14 mouse cellular contexts compared by ENCODE assay signal in genomic region chr9:64792379-64793274, GRCm38 (mm10). TPM values are rescaled to one million over a fixed set of nuclear protein-coding genes. Genes with fewer than 3 reads are reported as not detected.
DNase-seq lines count a peak whose midpoint lies in the region; ATAC-seq and TF ChIP-seq lines count a peak whose summit lies in the region.
"Had no signal": no experiment of that assay in that cellular context is flagged by ENCODE, and none has a peak within 500 bp of the region (broad histone marks: within the 10 kb centered on the region; RNA-seq: fewer than 3 reads in every experiment).

No protein-coding gene starts in this region.

- H3K27me3 ChIP-seq in intestine, embryonic 15.5 days (replicated peaks) = no peaks in the 10 kb centered on the region
- no peaks in the 10 kb centered on the region for H3K27me3 ChIP-seq in intestine, postnatal 0 days (replicated peaks; ENCODE audit: control insufficient read depth, insufficient read depth, low read length)
- no peaks in the 10 kb centered on the region for H3K27me3 ChIP-seq in G1E (ENCODE audit: insufficient read depth, low read length)
- no peaks in the 10 kb centered on the region for H3K27me3 ChIP-seq in liver, embryonic 16.5 days (ENCODE audit: control insufficient read depth, insufficient read depth, low read depth, low read length)
- H3K27me3 ChIP-seq: forebrain, embryonic 13.5 days; hindbrain, embryonic 15.5 days; midbrain, embryonic 15.5 days had no signal

- H3K4me1 ChIP-seq in intestine, embryonic 15.5 days (replicated peaks) = no peaks in the 10 kb centered on the region
- no peaks in the 10 kb centered on the region for H3K4me1 ChIP-seq in intestine, postnatal 0 days (replicated peaks; ENCODE audit: control insufficient read depth, insufficient read depth, low read length)
- H3K4me1 ChIP-seq in G1E (ENCODE audit: insufficient read depth, low read depth, low read length) = peaks cover 73% of the 10 kb centered on the region
- H3K4me1 ChIP-seq in embryonic fibroblast, embryonic 13.5 days (ENCODE audit: control insufficient read depth, insufficient read depth, low read length) = peaks cover 11% of the 10 kb centered on the region
- peaks cover 71% of the 10 kb centered on the region for H3K4me1 ChIP-seq in liver, embryonic 16.5 days (ENCODE audit: control insufficient read depth, low read depth, low read length)
- H3K4me1 ChIP-seq: hindbrain, embryonic 15.5 days; midbrain, embryonic 15.5 days had no signal

- no peaks in the 10 kb centered on the region for H3K9me3 ChIP-seq in intestine, embryonic 15.5 days
- H3K9me3 ChIP-seq in intestine, postnatal 0 days (ENCODE audit: control insufficient read depth) = no peaks in the 10 kb centered on the region
- H3K9me3 ChIP-seq in G1E (replicated peaks) = no peaks in the 10 kb centered on the region
- H3K9me3 ChIP-seq in liver, embryonic 16.5 days (replicated peaks; ENCODE audit: control insufficient read depth, low read length) = no peaks in the 10 kb centered on the region
- H3K9me3 ChIP-seq: forebrain, embryonic 13.5 days; hindbrain, embryonic 15.5 days; midbrain, embryonic 15.5 days had no signal

- 59% methylated on average over 10 of the region's 10 CpGs for WGBS in intestine, embryonic 15.5 days
- WGBS in intestine, postnatal 0 days = 57% methylated on average over 10 of the region's 10 CpGs
- WGBS in liver, embryonic 16.5 days (ENCODE audit: insufficient replicate concordance) = 12% methylated on average over 10 of the region's 10 CpGs

- no peak overlapping the region for H3K4me2 ChIP-seq in intestine, embryonic 15.5 days (replicated peaks)
- no peak overlapping the region for H3K4me2 ChIP-seq in intestine, postnatal 0 days (replicated peaks; ENCODE audit: low read depth)
- peak overlapping the region; percentile 60 for H3K4me2 ChIP-seq in liver, embryonic 16.5 days (ENCODE audit: low read depth, low read length)
- H3K4me2 ChIP-seq: forebrain, embryonic 13.5 days; hindbrain, embryonic 15.5 days; midbrain, embryonic 15.5 days had no signal

- DNase-seq in G1E (ENCODE audit: low spot score) = peak; percentile 42
- no peak for DNase-seq in kidney, postnatal 25 days
- no peak for DNase-seq in cerebellum, adult 9-11 months
- DNase-seq in Muller cell, postnatal 12 days (ENCODE audit: inconsistent ontology term) = no peak
- DNase-seq: cerebellum, postnatal 25 days; heart, adult 18-20 months; kidney, postnatal 4 days had no signal

- no peaks in the 10 kb centered on the region for H3K36me3 ChIP-seq in intestine, embryonic 15.5 days
- H3K36me3 ChIP-seq in intestine, postnatal 0 days (ENCODE audit: control insufficient read depth, insufficient read depth) = no peaks in the 10 kb centered on the region
- H3K36me3 ChIP-seq in G1E (replicated peaks) = no peaks in the 10 kb centered on the region
- no peaks in the 10 kb centered on the region for H3K36me3 ChIP-seq in liver, embryonic 16.5 days (ENCODE audit: control insufficient read depth, insufficient read depth)
- H3K36me3 ChIP-seq: hindbrain, embryonic 15.5 days; midbrain, embryonic 15.5 days had no signal

- H3K27ac ChIP-seq in intestine, embryonic 15.5 days = no peak overlapping the region
- H3K27ac ChIP-seq in intestine, postnatal 0 days (ENCODE audit: low read depth, low read length) = no peak overlapping the region
- H3K27ac ChIP-seq in embryonic fibroblast, embryonic 13.5 days (ENCODE audit: insufficient read depth, low read length) = peak overlapping the region; percentile 99
- peak overlapping the region; percentile 99 for H3K27ac ChIP-seq in liver, embryonic 16.5 days (ENCODE audit: low read length)
- H3K27ac ChIP-seq: forebrain, embryonic 13.5 days; hindbrain, embryonic 15.5 days; midbrain, embryonic 15.5 days had no signal

- H3K4me3 ChIP-seq in intestine, embryonic 15.5 days (replicated peaks) = no peak overlapping the region
- H3K4me3 ChIP-seq in intestine, postnatal 0 days (ENCODE audit: low read depth, low read length) = no peak overlapping the region
- no peak overlapping the region for H3K4me3 ChIP-seq in G1E (ENCODE audit: low read depth, low read length)
- no peak overlapping the region for H3K4me3 ChIP-seq in embryonic fibroblast, embryonic 13.5 days (ENCODE audit: insufficient read depth, low read length)
- H3K4me3 ChIP-seq in liver, embryonic 16.5 days (ENCODE audit: low read depth, low read length) = peak overlapping the region; percentile 26; the same call in 1 of the 2 replicates
- H3K4me3 ChIP-seq: forebrain, embryonic 13.5 days; hindbrain, embryonic 15.5 days; midbrain, embryonic 15.5 days had no signal

- TF ChIP-seq POLR2A in embryonic fibroblast, embryonic 13.5 days (IDR thresholded peaks at IDR 0.05; ENCODE audit: low read depth, low read length) = no peak

- ATAC-seq in intestine, embryonic 15.5 days = peak; percentile 81; the same call in 1 of the 2 replicates
- no peak for ATAC-seq in intestine, postnatal 0 days
- ATAC-seq in G1E (ENCODE audit: extremely low read depth, insufficient number of reproducible peaks, low FRiP score, poor library complexity, severe bottlenecking) = peak; percentile 72
- ATAC-seq in liver, embryonic 16.5 days (ENCODE audit: low read depth) = peak; percentile 92
- ATAC-seq: forebrain, embryonic 13.5 days; midbrain, embryonic 15.5 days had no signal

- no peak for TF ChIP-seq CTCF in intestine, postnatal 0 days (IDR thresholded peaks at IDR 0.05; ENCODE audit: low read depth)
- TF ChIP-seq CTCF in G1E (IDR thresholded peaks at IDR 0.05; ENCODE audit: low read depth, low read length) = no peak
- TF ChIP-seq CTCF in embryonic fibroblast, embryonic 13.5 days (IDR thresholded peaks at IDR 0.05; ENCODE audit: borderline replicate concordance, insufficient read depth, low read length) = no peak

- no peak overlapping the region for H3K9ac ChIP-seq in intestine, embryonic 15.5 days
- H3K9ac ChIP-seq in intestine, postnatal 0 days (ENCODE audit: low read depth, low read length) = no peak overlapping the region
- H3K9ac ChIP-seq in liver, embryonic 16.5 days (ENCODE audit: low read depth, low read length) = peak overlapping the region; percentile 52
- H3K9ac ChIP-seq: forebrain, embryonic 13.5 days; hindbrain, embryonic 15.5 days; midbrain, embryonic 15.5 days had no signal

RNA-seq across cellular contexts. Expression of gene Dennd4a, which starts 18.5 kb away (rescaled TPM):
- polyA plus RNA-seq in intestine, embryonic 15.5 days (2015; fragmentation: Nextera tagmentation; extraction: Ambion mirVana) = 4.4 and 6.3 TPM in 2 replicates
- polyA plus RNA-seq in intestine, postnatal 0 days (2015; fragmentation: Nextera tagmentation; extraction: Ambion mirVana) = 2.8 and 3.1 TPM in 2 replicates
- total RNA-seq in G1E (2014; fragmentation: Nextera tagmentation) (337 and 417 TPM in 2 replicates), G1E (2017) (71.7 and 81.3 TPM in 2 replicates)
- polyA plus RNA-seq in G1E (2012) = 17.6 and 29.0 TPM in 2 replicates
- 34.8 and 51.0 TPM in 2 replicates for polyA plus RNA-seq in embryonic fibroblast, embryonic 13.5 days (2011; ENCODE audit: insufficient read length, low read depth, missing spikeins)
- 40.8 and 42.3 TPM in 2 replicates for polyA plus RNA-seq in liver, embryonic 16.5 days (2015; fragmentation: Nextera tagmentation; extraction: Ambion mirVana)

RNA-seq across cellular contexts. Expression of gene Rab11a, which starts 55.1 kb away (rescaled TPM):
- 512 and 519 TPM in 2 replicates for polyA plus RNA-seq in intestine, embryonic 15.5 days (2015; fragmentation: Nextera tagmentation; extraction: Ambion mirVana)
- 1,986 and 2,053 TPM in 2 replicates for polyA plus RNA-seq in intestine, postnatal 0 days (2015; fragmentation: Nextera tagmentation; extraction: Ambion mirVana)
- total RNA-seq in G1E (2014; fragmentation: Nextera tagmentation) (142 and 152 TPM in 2 replicates), G1E (2017) (139 and 166 TPM in 2 replicates)
- 92.2 and 117 TPM in 2 replicates for polyA plus RNA-seq in G1E (2012)
- 318 and 370 TPM in 2 replicates for polyA plus RNA-seq in embryonic fibroblast, embryonic 13.5 days (2011; ENCODE audit: insufficient read length, low read depth, missing spikeins)
- 198 and 207 TPM in 2 replicates for polyA plus RNA-seq in liver, embryonic 16.5 days (2015; fragmentation: Nextera tagmentation; extraction: Ambion mirVana)

Comparison
In these comparisons a context has a peak if more than half of its experiments do, and no peak if none do; other contexts are left out.
1. H3K27ac ChIP-seq: peak in embryonic fibroblast, embryonic 13.5 days (single experiment) and liver, embryonic 16.5 days (single experiment); none in intestine, embryonic 15.5 days (single experiment) and intestine, postnatal 0 days (single experiment).